Mouse (Mus musculus) small intestine, adult 2 months (tissue): Measurements from ENCODE around the gene Kif9. TPM values are rescaled to one million over a fixed set of nuclear protein-coding genes. Genes with fewer than 3 reads are reported as not detected.
A peak's percentile ranks its signal among the peaks of the same experiment; 100 is the strongest.

Experiments used
- H3K27ac ChIP-seq: fragments of 200-500 bp; 2 replicates; pipeline ENCODE4 v1.5.1; 2012; ENCODE audit warnings: low read depth, low read length, control low read depth, inconsistent platforms; ENCODE audit not compliant: insufficient read depth
- H3K27me3 ChIP-seq: fragments of 200-500 bp; 2 replicates; pipeline ENCODE4 v1.6.1; 2012; ENCODE audit warnings: mild to moderate bottlenecking, moderate library complexity, low read length, inconsistent platforms; ENCODE audit not compliant: control insufficient read depth, insufficient read depth
- H3K36me3 ChIP-seq: fragments of 200-500 bp; 2 replicates; pipeline ENCODE4 v1.6.1; 2012; ENCODE audit warnings: mild to moderate bottlenecking, low read length, control low read depth, inconsistent platforms; ENCODE audit not compliant: control insufficient read depth, insufficient read depth
- H3K4me1 ChIP-seq: fragments of 200-500 bp; 2 replicates; pipeline ENCODE4 v1.6.1; 2012; ENCODE audit warnings: low read length, inconsistent platforms, mixed read lengths; ENCODE audit not compliant: control insufficient read depth, insufficient read depth, insufficient read length
- H3K4me3 ChIP-seq: fragments of 200-500 bp; 2 replicates; pipeline ENCODE4 v1.5.1; 2012; ENCODE audit warnings: low read depth, mild to moderate bottlenecking, control low read depth, inconsistent platforms, low read length, moderate library complexity
- CTCF ChIP-seq: fragments of 200-500 bp; IDR thresholded peaks from 2 replicates; pipeline ENCODE4 v1.5.1; 2012; ENCODE audit warnings: low read depth, mild to moderate bottlenecking, control low read depth, inconsistent platforms, low read length, moderate library complexity, mixed read lengths; ENCODE audit not compliant: insufficient replicate concordance, insufficient read length; ENCODE audit errors: extremely low read depth
- POLR2A ChIP-seq: fragments of 200-500 bp; IDR thresholded peaks from 2 replicates; pipeline ENCODE4 v1.6.1; 2012; ENCODE audit warnings: low read depth, mild to moderate bottlenecking, control low read depth, inconsistent platforms, low read length, moderate library complexity
- WGBS: fragments of 180-500 bp; shearing (Covaris S2); methylation state at CpG from one replicate; pipeline ENCODE4 v1.1.7; 2018; 5-methylcytosine and 5-hydroxymethylcytosine counted together
- polyA plus RNA-seq: library from polyadenylated mRNA; depleted of rRNA; stranded (reverse); fragments of >200 nt; gene quantifications from 2 replicates; pipeline ENCODE4 v1.2.3, GENCODE M21; 2012

Kif9 gene
- polyA plus RNA-seq, 1 experiment = 0.27 TPM

DNA sequence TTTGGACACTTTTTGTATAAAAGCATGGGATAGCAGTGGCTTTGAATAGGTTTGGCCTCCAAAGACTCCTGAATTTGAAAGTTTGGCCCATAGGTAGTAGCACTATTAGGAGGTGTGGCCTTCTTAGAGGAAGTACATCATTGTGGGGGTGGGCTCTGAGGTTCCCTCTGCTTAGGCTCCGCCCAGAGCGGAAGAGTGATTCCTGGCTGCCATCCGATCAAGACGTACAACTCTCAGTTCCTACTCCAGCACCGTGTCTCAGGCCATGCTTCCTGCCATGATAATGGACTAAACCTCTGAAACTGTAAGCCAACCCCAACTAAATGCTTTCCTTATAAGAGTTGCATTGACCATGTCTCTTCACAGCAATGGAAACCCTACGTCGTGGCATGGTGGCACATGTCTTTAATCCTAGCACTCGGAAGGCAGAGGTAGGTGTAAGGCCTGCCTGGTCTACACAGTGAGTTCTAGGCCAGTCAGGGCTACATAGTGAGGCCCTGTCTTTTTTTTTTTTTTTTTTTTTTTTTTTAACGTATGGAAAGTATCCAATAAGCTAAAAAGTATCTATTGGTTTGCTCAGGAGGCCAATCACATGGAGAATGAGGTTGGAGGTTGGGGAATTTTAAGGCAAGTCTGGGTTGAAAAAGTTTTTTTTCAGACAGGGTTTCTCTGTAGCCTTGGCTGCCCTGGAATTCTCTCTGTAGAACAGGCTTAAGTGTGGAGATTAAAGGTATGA is 52.4 kb downstream of the Kif9 start:
- H3K4me1 ChIP-seq = peaks cover 6% of the 10 kb centered on the region; the same call in 1 of the 2 replicates
- no peak overlapping the region for H3K27ac ChIP-seq
- H3K27me3 ChIP-seq = no peaks in the 10 kb centered on the region
- TF ChIP-seq POLR2A (no peak), CTCF (no peak)
- H3K36me3 ChIP-seq = no peaks in the 10 kb centered on the region
- 84% methylated on average over 9 of the region's 9 CpGs for whole genome bisulfite sequencing
- H3K4me3 ChIP-seq = no peak overlapping the region

DNA sequence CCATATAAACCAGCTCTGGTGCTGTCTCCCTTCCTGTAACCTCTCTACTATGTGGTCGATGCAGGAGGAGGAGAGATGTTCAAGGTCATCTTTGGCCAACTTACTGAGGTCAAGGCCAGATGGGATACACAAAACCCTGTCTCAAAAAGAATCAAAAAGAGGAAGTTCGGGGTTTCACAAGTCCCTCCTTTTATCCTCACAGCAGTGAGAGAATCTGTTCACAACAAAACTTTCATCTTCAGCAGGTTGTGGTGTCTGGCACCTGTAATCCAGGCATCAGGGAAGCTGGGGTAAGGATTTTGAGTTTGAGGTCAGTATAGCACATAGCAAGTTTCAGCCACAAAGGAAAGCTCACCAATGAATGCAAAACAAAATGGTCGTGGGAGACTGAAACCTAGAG is 53.9 kb downstream of the Kif9 start:
- Histone ChIP-seq H3K4me3 (no peak overlapping the region), H3K27ac (no peak overlapping the region), H3K27me3 (no peaks in the 10 kb centered on the region), H3K4me1 (peaks cover 6% of the 10 kb centered on the region; the same call in 1 of the 2 replicates), H3K36me3 (no peaks in the 10 kb centered on the region)
- 47% methylated on average over 3 of the region's 3 CpGs for WGBS
- TF ChIP-seq POLR2A (no peak), CTCF (no peak)

DNA sequence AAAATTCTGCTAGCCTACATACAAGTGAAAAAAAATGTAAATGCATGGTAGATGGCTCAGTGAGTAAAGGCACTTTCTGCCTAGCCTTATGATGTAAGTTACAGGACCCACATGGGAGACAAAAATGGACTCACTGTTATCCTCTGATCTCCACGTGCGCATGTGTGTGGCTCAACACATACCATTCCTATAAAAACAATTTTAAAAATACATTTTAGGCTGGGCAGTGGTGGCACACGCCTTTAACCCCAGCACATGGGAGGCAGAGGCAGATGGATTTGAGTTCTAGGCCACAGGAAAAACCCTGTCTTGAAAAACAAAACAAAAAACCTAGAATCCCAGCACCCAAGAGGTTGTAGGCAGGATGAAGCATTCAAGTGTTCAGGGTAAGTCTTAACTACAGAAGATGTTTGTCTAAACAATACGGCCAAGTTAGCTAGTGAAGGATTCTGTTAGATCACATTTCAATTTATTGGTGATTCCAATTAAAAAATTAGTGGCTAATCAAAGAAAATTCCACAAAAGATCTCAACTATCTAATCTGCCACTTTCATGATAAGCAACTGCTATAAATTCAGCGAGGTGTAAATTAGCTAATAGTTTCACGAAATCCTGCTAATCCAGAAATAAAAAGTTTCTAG is 54.5 kb downstream of the Kif9 start:
- Histone ChIP-seq H3K4me1 (peaks cover 3% of the 10 kb centered on the region; the same call in 1 of the 2 replicates), H3K27ac (no peak overlapping the region), H3K4me3 (no peak overlapping the region; the same call in 1 of the 2 replicates), H3K27me3 (no peaks in the 10 kb centered on the region), H3K36me3 (0 out of 2 replicates have a peak, but pooled peaks cover 2% of the 10 kb centered on the region)
- 18% methylated on average over 6 of the region's 6 CpGs for WGBS
- TF ChIP-seq CTCF = no peak
- no peak for TF ChIP-seq POLR2A

DNA sequence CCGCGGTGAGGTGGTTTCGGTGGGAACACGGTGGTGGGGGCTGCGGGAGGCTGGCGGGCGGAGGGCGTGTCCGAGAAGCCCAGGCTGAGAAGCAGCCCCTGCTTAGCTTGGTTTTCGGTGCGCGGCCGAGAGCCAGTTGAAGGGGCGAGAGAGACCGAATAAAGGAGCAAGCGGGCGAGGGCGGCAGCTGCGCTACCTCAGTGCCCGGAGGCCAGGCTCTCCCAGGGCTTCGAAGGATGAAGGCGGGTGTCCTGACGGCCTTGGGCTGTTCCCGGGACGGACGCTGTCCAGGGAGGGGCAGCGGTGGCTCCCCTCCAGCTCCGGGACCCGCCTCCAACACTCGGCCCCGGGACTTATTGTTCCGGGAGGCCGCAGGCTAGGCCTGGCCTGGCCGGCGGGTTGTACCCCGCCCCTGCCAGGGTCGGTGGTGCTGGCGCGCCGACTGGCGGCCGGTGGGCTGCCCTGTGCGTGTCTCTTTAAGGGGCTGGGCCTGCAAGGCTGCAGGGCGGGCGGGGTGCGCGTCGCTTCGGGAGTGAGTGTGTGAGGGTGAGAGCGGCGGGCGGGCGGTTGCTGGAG is 55.2 kb downstream of the Kif9 start:
- Histone ChIP-seq H3K27ac (peak overlapping the region; percentile 70), H3K27me3 (no peaks in the 10 kb centered on the region), H3K36me3 (0 out of 2 replicates have a peak, but pooled peaks cover 2% of the 10 kb centered on the region), H3K4me1 (peaks cover 3% of the 10 kb centered on the region; the same call in 1 of the 2 replicates), H3K4me3 (peak overlapping the region; percentile 96)
- WGBS = under 1% methylated on average over 53 of the region's 53 CpGs
- TF ChIP-seq CTCF (peak; percentile 49), POLR2A (peak; percentile 26; the same call in 1 of the 2 replicates)

DNA sequence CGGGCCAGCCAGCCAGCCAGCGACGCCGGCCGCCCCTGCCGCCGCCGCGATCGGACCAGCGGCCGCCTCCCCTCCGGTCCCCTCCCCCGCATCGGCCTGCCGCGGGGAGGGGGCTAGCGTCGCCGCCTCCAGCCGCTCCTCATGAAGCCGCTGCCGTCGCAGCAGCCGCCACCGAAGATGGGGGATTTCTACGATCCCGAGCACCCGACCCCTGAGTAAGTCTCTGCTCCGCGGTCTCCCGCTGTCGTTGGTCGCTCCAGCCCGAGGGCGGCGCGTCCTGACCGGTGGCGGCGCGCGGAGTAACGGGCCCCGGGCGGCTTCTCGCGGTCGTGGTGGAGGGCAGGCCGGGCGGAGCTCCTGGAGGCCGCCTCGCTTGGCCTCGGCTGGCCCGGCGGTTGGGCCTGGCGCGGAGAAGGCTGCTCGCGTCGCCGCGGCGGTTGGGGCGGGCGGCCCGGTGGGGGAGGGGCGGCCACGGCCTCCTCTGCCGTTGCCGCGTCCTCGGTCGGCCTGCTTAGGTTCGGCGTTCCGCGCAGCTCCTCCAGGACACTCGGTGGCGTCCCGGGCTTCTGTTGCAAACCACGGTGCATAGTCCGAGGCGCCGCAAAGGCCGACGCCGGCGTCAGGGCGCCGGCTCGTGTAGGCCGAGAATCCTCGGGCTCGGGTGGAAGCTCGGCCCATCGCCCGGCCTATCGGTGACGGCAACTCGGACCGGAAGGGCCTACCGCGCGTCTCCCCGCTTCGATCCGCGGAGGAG is 56.0 kb downstream of the Kif9 start, which contains the start of gene Setd2:
Gene Setd2 (plus strand): TSS at position 60 of the 754 bp plus-strand sequence.
- WGBS = under 1% methylated on average over 105 of the region's 109 CpGs
- TF ChIP-seq POLR2A = no peak
- Histone ChIP-seq H3K27me3 (no peaks in the 10 kb centered on the region), H3K36me3 (0 out of 2 replicates have a peak, but pooled peaks cover 2% of the 10 kb centered on the region), H3K4me1 (peaks cover 3% of the 10 kb centered on the region; the same call in 1 of the 2 replicates), H3K4me3 (peak within 1 kb of the TSS; percentile 96), H3K27ac (peak within 1 kb of the TSS; percentile 93)

DNA sequence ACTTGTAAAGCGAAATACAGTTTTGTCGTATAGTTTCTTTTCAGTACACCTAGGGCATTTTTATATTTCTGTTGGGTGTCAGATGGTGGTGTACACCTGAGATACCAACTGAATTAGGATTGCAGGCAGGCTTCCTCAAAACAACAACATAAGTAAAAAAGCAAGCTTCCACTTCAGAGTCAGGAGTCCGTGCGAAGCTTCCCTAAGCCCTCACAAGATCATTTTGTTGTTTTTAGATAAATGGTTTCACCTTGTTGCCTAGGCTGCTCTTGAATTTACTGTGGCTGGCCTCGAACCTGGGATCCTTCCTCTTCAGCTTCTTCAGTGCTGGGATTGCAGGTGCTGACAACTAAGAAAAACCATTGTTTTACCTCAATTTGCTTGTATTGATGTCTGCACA is 56.9 kb downstream of the Kif9 start:
- H3K4me1 ChIP-seq = peaks cover 3% of the 10 kb centered on the region; the same call in 1 of the 2 replicates
- 0 out of 2 replicates have a peak, but pooled peaks cover 2% of the 10 kb centered on the region for H3K36me3 ChIP-seq
- no peak overlapping the region for H3K27ac ChIP-seq
- H3K27me3 ChIP-seq = no peaks in the 10 kb centered on the region
- peak overlapping the region; percentile 16; the same call in 1 of the 2 replicates for H3K4me3 ChIP-seq
- TF ChIP-seq POLR2A (no peak), CTCF (no peak)
- 7% methylated on average over 5 of the region's 5 CpGs for WGBS
